Mouse (Mus musculus): ENCODE results near the gene Cobll1. TPM values are rescaled to one million over a fixed set of nuclear protein-coding genes. Genes with fewer than 3 reads are reported as not detected.

Gene Cobll1
- polyA plus RNA-seq, 1 experiment from 2014 or later: 23.8 TPM

- H3K27ac ChIP-seq: no peak overlapping the region
- no peak overlapping the region for H3K9ac ChIP-seq (ENCODE audit: low read depth, low read length)
- H3K27me3 ChIP-seq (ENCODE audit: insufficient read depth, low read length): no peaks in the 10 kb centered on the region
- no peak overlapping the region for H3K4me3 ChIP-seq (replicated peaks; ENCODE audit: low read depth, low read length)
- TF ChIP-seq CTCF (IDR thresholded peaks at IDR 0.05; ENCODE audit: low read depth): no peak
- no peak overlapping the region for H3K4me2 ChIP-seq (ENCODE audit: low read length)
- peaks cover 9% of the 10 kb centered on the region; the same call in 1 of the 2 replicates for H3K4me1 ChIP-seq (replicated peaks; ENCODE audit: insufficient read depth, low read length)
- 80% methylated on average over 9 of the region's 9 CpGs for WGBS
- ATAC-seq (replicated peaks; ENCODE audit: low FRiP score, low read depth): no peak
- no peak for DNase-seq (ENCODE audit: low spot score)
- no peaks in the 10 kb centered on the region for H3K9me3 ChIP-seq (replicated peaks; ENCODE audit: low read length)
- H3K36me3 ChIP-seq (ENCODE audit: insufficient read depth, low read length): no peaks in the 10 kb centered on the region
These were observed 43.8 kb downstream of the Cobll1 start for GRCm38 (mm10) chr2:65195233-65196010.

GRCm38 (mm10) chr2:65193091-65193795 lies 46.0 kb downstream of the Cobll1 start:
- Histone ChIP-seq H3K36me3 (ENCODE audit: insufficient read depth, low read length) (no peaks in the 10 kb centered on the region), H3K4me3 (replicated peaks; ENCODE audit: low read depth, low read length) (no peak overlapping the region), H3K27me3 (ENCODE audit: insufficient read depth, low read length) (no peaks in the 10 kb centered on the region), H3K9ac (ENCODE audit: low read depth, low read length) (no peak overlapping the region), H3K9me3 (replicated peaks; ENCODE audit: low read length) (no peaks in the 10 kb centered on the region), H3K27ac (no peak overlapping the region), H3K4me1 (replicated peaks; ENCODE audit: insufficient read depth, low read length) (peaks cover 14% of the 10 kb centered on the region; the same call in 1 of the 2 replicates), H3K4me2 (ENCODE audit: low read length) (no peak overlapping the region)
- TF ChIP-seq CTCF (IDR thresholded peaks at IDR 0.05; ENCODE audit: low read depth): no peak
- ATAC-seq (replicated peaks; ENCODE audit: low FRiP score, low read depth) (no peak), DNase-seq (ENCODE audit: low spot score) (peak; percentile 44)
- 45% methylated on average over 12 of the region's 12 CpGs for WGBS

GRCm38 (mm10) chr2:65191398-65191797 lies 47.8 kb downstream of the Cobll1 start:
- WGBS: 63% methylated on average over 7 of the region's 7 CpGs
- no peak overlapping the region for H3K4me3 ChIP-seq (replicated peaks; ENCODE audit: low read depth, low read length)
- no peak overlapping the region for H3K4me2 ChIP-seq (ENCODE audit: low read length)
- H3K9ac ChIP-seq (ENCODE audit: low read depth, low read length): no peak overlapping the region
- no peak for ATAC-seq (replicated peaks; ENCODE audit: low FRiP score, low read depth)
- DNase-seq (ENCODE audit: low spot score): no peak
- no peaks in the 10 kb centered on the region for H3K27me3 ChIP-seq (ENCODE audit: insufficient read depth, low read length)
- no peaks in the 10 kb centered on the region for H3K9me3 ChIP-seq (replicated peaks; ENCODE audit: low read length)
- no peak overlapping the region for H3K27ac ChIP-seq
- H3K4me1 ChIP-seq (replicated peaks; ENCODE audit: insufficient read depth, low read length): peaks cover 15% of the 10 kb centered on the region; the same call in 1 of the 2 replicates
- no peaks in the 10 kb centered on the region for H3K36me3 ChIP-seq (ENCODE audit: insufficient read depth, low read length)
- no peak for TF ChIP-seq CTCF (IDR thresholded peaks at IDR 0.05; ENCODE audit: low read depth)

GRCm38 (mm10) chr2:65189346-65189745 lies 49.9 kb downstream of the Cobll1 start:
- H3K4me1 ChIP-seq (replicated peaks; ENCODE audit: insufficient read depth, low read length): peaks cover 15% of the 10 kb centered on the region; the same call in 1 of the 2 replicates
- 0 out of 2 replicates have a peak overlapping the region, but pooled peaks have one; percentile 19 for H3K27ac ChIP-seq
- no peak overlapping the region for H3K9ac ChIP-seq (ENCODE audit: low read depth, low read length)
- DNase-seq (ENCODE audit: low spot score): peak; percentile 50
- no peaks in the 10 kb centered on the region for H3K27me3 ChIP-seq (ENCODE audit: insufficient read depth, low read length)
- H3K4me3 ChIP-seq (replicated peaks; ENCODE audit: low read depth, low read length): no peak overlapping the region
- H3K36me3 ChIP-seq (ENCODE audit: insufficient read depth, low read length): no peaks in the 10 kb centered on the region
- H3K9me3 ChIP-seq (replicated peaks; ENCODE audit: low read length): no peaks in the 10 kb centered on the region
- 52% methylated on average over 7 of the region's 7 CpGs for WGBS
- 0 out of 2 replicates have a peak overlapping the region, but pooled peaks have one; percentile 5 for H3K4me2 ChIP-seq (ENCODE audit: low read length)
- no peak for ATAC-seq (replicated peaks; ENCODE audit: low FRiP score, low read depth)
- no peak for TF ChIP-seq CTCF (IDR thresholded peaks at IDR 0.05; ENCODE audit: low read depth)

GRCm38 (mm10) chr2:65188585-65188984 lies 50.6 kb downstream of the Cobll1 start:
- Histone ChIP-seq H3K36me3 (ENCODE audit: insufficient read depth, low read length) (no peaks in the 10 kb centered on the region), H3K4me3 (replicated peaks; ENCODE audit: low read depth, low read length) (no peak overlapping the region), H3K27me3 (ENCODE audit: insufficient read depth, low read length) (no peaks in the 10 kb centered on the region), H3K9me3 (replicated peaks; ENCODE audit: low read length) (no peaks in the 10 kb centered on the region), H3K9ac (ENCODE audit: low read depth, low read length) (no peak overlapping the region), H3K4me1 (replicated peaks; ENCODE audit: insufficient read depth, low read length) (peaks cover 15% of the 10 kb centered on the region; the same call in 1 of the 2 replicates), H3K4me2 (ENCODE audit: low read length) (no peak overlapping the region), H3K27ac (no peak overlapping the region)
- no peak for DNase-seq (ENCODE audit: low spot score)
- 33% methylated on average over 6 of the region's 6 CpGs for WGBS
- no peak for TF ChIP-seq CTCF (IDR thresholded peaks at IDR 0.05; ENCODE audit: low read depth)
- no peak for ATAC-seq (replicated peaks; ENCODE audit: low FRiP score, low read depth)

- Histone ChIP-seq H3K4me1 (replicated peaks; ENCODE audit: insufficient read depth, low read length) (peaks cover 15% of the 10 kb centered on the region; the same call in 1 of the 2 replicates), H3K36me3 (ENCODE audit: insufficient read depth, low read length) (no peaks in the 10 kb centered on the region), H3K9ac (ENCODE audit: low read depth, low read length) (no peak overlapping the region), H3K4me3 (replicated peaks; ENCODE audit: low read depth, low read length) (no peak overlapping the region), H3K27me3 (ENCODE audit: insufficient read depth, low read length) (no peaks in the 10 kb centered on the region), H3K27ac (no peak overlapping the region), H3K9me3 (replicated peaks; ENCODE audit: low read length) (no peaks in the 10 kb centered on the region), H3K4me2 (ENCODE audit: low read length) (no peak overlapping the region)
- ATAC-seq (replicated peaks; ENCODE audit: low FRiP score, low read depth) (no peak), DNase-seq (ENCODE audit: low spot score) (no peak)
- TF ChIP-seq CTCF (IDR thresholded peaks at IDR 0.05; ENCODE audit: low read depth): no peak
These were observed 51.6 kb downstream of the Cobll1 start for GRCm38 (mm10) chr2:65187652-65188051.
